Mouse (Mus musculus) macrophage (primary cell): ENCODE results near the gene Gm43518. TPM values are rescaled to one million over a fixed set of nuclear protein-coding genes. Genes with fewer than 3 reads are reported as not detected.

Experiments
- H3K27ac ChIP-seq: fragments of 350-480 bp; formaldehyde crosslinking; 2 replicates; pipeline ENCODE4 v1.9.0; 2021
- H3K36me3 ChIP-seq: fragments of 350-480 bp; formaldehyde crosslinking; 2 replicates; pipeline ENCODE4 v1.9.0; 2021; ENCODE audit errors: inconsistent target
- H3K4me3 ChIP-seq: fragments of 350-480 bp; formaldehyde crosslinking; 2 replicates; pipeline ENCODE4 v1.9.0; 2021; ENCODE audit errors: inconsistent target
- H3K79me2 ChIP-seq: fragments of 350-480 bp; formaldehyde crosslinking; 2 replicates; pipeline ENCODE4 v1.9.0; 2021; ENCODE audit errors: inconsistent target
- WGBS: methylation state at CpG from one replicate; pipeline ENCODE4 v1.1.7; 2026; ENCODE audit warnings: inconsistent platforms; ENCODE audit not compliant: missing documents; 5-methylcytosine and 5-hydroxymethylcytosine counted together
- polyA plus RNA-seq: library from polyadenylated mRNA; stranded (reverse); fragments of 250-400 nt; gene quantifications from 3 replicates; pipeline ENCODE4 v1.2.4, GENCODE M21; 2018; ENCODE audit warnings: inconsistent platforms
- total RNA-seq, 78 experiments: library from RNA; depleted of rRNA; stranded (reverse); fragments of 250-400 nt; gene quantifications; 1 replicate in 9 of 78; 2 replicates in 24 of 78; 3 replicates in 43 of 78; 4 replicates in 2 of 78; pipeline ENCODE4 v1.2.4; 2018; ENCODE audit warnings: inconsistent platforms in 56 of 78

The Gm43518 gene
- 1 to 10 TPM in 16 of 26 experiments, not detected in 10; 1.1 to 4.2 (median 2.6) TPM for total RNA-seq (2018; cell fraction: chromatin; rRNA removed)
- total RNA-seq (2018; cell fraction: cytosol; rRNA removed), result under 1 TPM in 6 of 26 experiments, not detected in 20; 0.31 to 0.61 (median 0.43) TPM
- 1 to 10 TPM in 11 of 26 experiments, not detected in 15; 1.0 to 5.2 (median 2.4) TPM for total RNA-seq (2018; cell fraction: nucleus; rRNA removed)
- not detected in 3 replicates for polyA plus RNA-seq

- peaks cover 55% of the 10 kb centered on the region for H3K36me3 ChIP-seq
- H3K79me2 ChIP-seq, result no peaks in the 10 kb centered on the region
- no peak within 1 kb of the TSS for H3K4me3 ChIP-seq
- 88% methylated on average over 9 of the region's 9 CpGs for WGBS
- no peak within 1 kb of the TSS for H3K27ac ChIP-seq
These were observed at the start of gene Gm43518 for GRCm38 (mm10) chr5:123927118-123927517. Gene Gm43518 (plus strand): TSS chr5:123927418.

GRCm38 (mm10) chr5:123878056-123878455 lies 49.2 kb upstream of the Gm43518 start:
- H3K27ac ChIP-seq, result no peak overlapping the region
- no peaks in the 10 kb centered on the region for H3K36me3 ChIP-seq
- no peaks in the 10 kb centered on the region for H3K79me2 ChIP-seq
- no peak overlapping the region for H3K4me3 ChIP-seq
- WGBS, result 13% methylated on average over 14 of the region's 14 CpGs

GRCm38 (mm10) chr5:123879928-123880327 lies 47.3 kb upstream of the Gm43518 start, which contains the start of gene Hcar1:
Gene Hcar1 (minus strand): TSS chr5:123880020.
- H3K36me3 ChIP-seq, result no peaks in the 10 kb centered on the region
- no peaks in the 10 kb centered on the region for H3K79me2 ChIP-seq
- 85% methylated on average over 11 of the region's 12 CpGs for WGBS
- H3K4me3 ChIP-seq, result no peak within 1 kb of the TSS
- no peak within 1 kb of the TSS for H3K27ac ChIP-seq

- H3K79me2 ChIP-seq, result no peaks in the 10 kb centered on the region
- WGBS, result 72% methylated on average over 3 of the region's 14 CpGs
- no peaks in the 10 kb centered on the region for H3K36me3 ChIP-seq
- no peak overlapping the region for H3K27ac ChIP-seq
- no peak overlapping the region for H3K4me3 ChIP-seq
These were observed 46.4 kb upstream of the Gm43518 start for GRCm38 (mm10) chr5:123880778-123881177.

GRCm38 (mm10) chr5:123883891-123884290 lies 43.3 kb upstream of the Gm43518 start:
- Histone ChIP-seq H3K4me3 (no peak overlapping the region), H3K27ac (no peak overlapping the region), H3K79me2 (no peaks in the 10 kb centered on the region), H3K36me3 (no peaks in the 10 kb centered on the region)
- WGBS, result 65% methylated on average over 7 of the region's 7 CpGs

GRCm38 (mm10) chr5:123884332-123884731 lies 42.9 kb upstream of the Gm43518 start:
- no peaks in the 10 kb centered on the region for H3K36me3 ChIP-seq
- H3K4me3 ChIP-seq, result no peak overlapping the region
- H3K79me2 ChIP-seq, result no peaks in the 10 kb centered on the region
- no peak overlapping the region for H3K27ac ChIP-seq
- 44% methylated on average over 10 of the region's 10 CpGs for WGBS

GRCm38 (mm10) chr5:123886365-123886764 lies 40.9 kb upstream of the Gm43518 start:
- H3K36me3 ChIP-seq, result no peaks in the 10 kb centered on the region
- H3K79me2 ChIP-seq, result no peaks in the 10 kb centered on the region
- WGBS, result 39% methylated on average over 3 of the region's 3 CpGs
- no peak overlapping the region for H3K4me3 ChIP-seq
- H3K27ac ChIP-seq, result no peak overlapping the region

- H3K79me2 ChIP-seq, result no peaks in the 10 kb centered on the region
- no peak overlapping the region for H3K4me3 ChIP-seq
- WGBS, result 100% methylated on average over 2 of the region's 2 CpGs
These were observed 36.9 kb upstream of the Gm43518 start for GRCm38 (mm10) chr5:123890312-123890711.

GRCm38 (mm10) chr5:123890987-123891386 lies 36.2 kb upstream of the Gm43518 start:
- Histone ChIP-seq H3K79me2 (no peaks in the 10 kb centered on the region), H3K27ac (no peak overlapping the region), H3K36me3 (no peaks in the 10 kb centered on the region), H3K4me3 (no peak overlapping the region)
- WGBS, result 77% methylated on average over 5 of the region's 5 CpGs

More at GRCm38 (mm10) chr5:123890312-123890711, 36.9 kb upstream of the Gm43518 start:
- Histone ChIP-seq H3K36me3 (no peaks in the 10 kb centered on the region), H3K27ac (no peak overlapping the region)

- Histone ChIP-seq H3K27ac (no peak overlapping the region), H3K4me3 (no peak overlapping the region), H3K79me2 (no peaks in the 10 kb centered on the region), H3K36me3 (no peaks in the 10 kb centered on the region)
- 9% methylated on average over 4 of the region's 6 CpGs for WGBS
These were observed 35.5 kb upstream of the Gm43518 start for GRCm38 (mm10) chr5:123891669-123892068.

- Histone ChIP-seq H3K4me3 (no peak overlapping the region), H3K36me3 (no peaks in the 10 kb centered on the region), H3K79me2 (no peaks in the 10 kb centered on the region), H3K27ac (no peak overlapping the region)
- 23% methylated on average over 5 of the region's 5 CpGs for WGBS
These were observed 33.7 kb upstream of the Gm43518 start for GRCm38 (mm10) chr5:123893520-123893919.

GRCm38 (mm10) chr5:123896395-123896794 lies 30.8 kb upstream of the Gm43518 start:
- H3K79me2 ChIP-seq, result no peaks in the 10 kb centered on the region
- peak overlapping the region; percentile 77 for H3K27ac ChIP-seq
- no peak overlapping the region for H3K4me3 ChIP-seq
- 95% methylated on average over 11 of the region's 11 CpGs for WGBS
- no peaks in the 10 kb centered on the region for H3K36me3 ChIP-seq

GRCm38 (mm10) chr5:123897352-123897751 lies 29.9 kb upstream of the Gm43518 start:
- WGBS, result 9% methylated on average over 13 of the region's 13 CpGs
- H3K4me3 ChIP-seq, result no peak overlapping the region
- peak overlapping the region; percentile 77 for H3K27ac ChIP-seq
- H3K79me2 ChIP-seq, result no peaks in the 10 kb centered on the region
- H3K36me3 ChIP-seq, result no peaks in the 10 kb centered on the region

- H3K4me3 ChIP-seq, result no peak overlapping the region
- no peak overlapping the region for H3K27ac ChIP-seq
- no peaks in the 10 kb centered on the region for H3K36me3 ChIP-seq
- H3K79me2 ChIP-seq, result peaks cover 19% of the 10 kb centered on the region
- 80% methylated on average over 10 of the region's 11 CpGs for WGBS
These were observed 23.1 kb upstream of the Gm43518 start for GRCm38 (mm10) chr5:123904059-123904672.

- 29% methylated on average over 17 of the region's 17 CpGs for WGBS
- Histone ChIP-seq H3K79me2 (peaks cover 41% of the 10 kb centered on the region), H3K36me3 (0 out of 2 replicates have a peak, but pooled peaks cover 4% of the 10 kb centered on the region), H3K27ac (peak overlapping the region; percentile 54), H3K4me3 (peak overlapping the region; percentile 29)
These were observed 20.9 kb upstream of the Gm43518 start for GRCm38 (mm10) chr5:123906146-123906975.
